ENCODE assay signal across 13 mouse cellular contexts in genomic region chr8:89632304-89632703, GRCm38 (mm10).
"Had no signal": no experiment of that assay in that cellular context is flagged by ENCODE, and none has a peak within 500 bp of the region (broad histone marks: within the 10 kb centered on the region; RNA-seq: fewer than 3 reads in every experiment).

No protein-coding gene starts in this region.

- DNase-seq: kidney, adult 2 months; kidney, postnatal 36 days; layer of hippocampus, adult 9-11 months; layer of hippocampus, postnatal 36 days; liver; liver, embryonic 13.5 days; liver, postnatal 0 days; lung, postnatal 36 days; thymus, adult 2 months; thymus, postnatal 25 days had no signal

- H3K27ac ChIP-seq: liver, embryonic 13.5 days; midbrain, embryonic 15.5 days; stomach, postnatal 0 days had no signal

- H3K9ac ChIP-seq: liver, embryonic 13.5 days; liver, postnatal 0 days; midbrain, embryonic 15.5 days had no signal

- H3K9me3 ChIP-seq: liver, embryonic 13.5 days; midbrain, embryonic 15.5 days had no signal

- H3K27me3 ChIP-seq: liver, embryonic 13.5 days; midbrain, embryonic 15.5 days had no signal

- ATAC-seq: liver, postnatal 0 days; midbrain, embryonic 15.5 days had no signal

- H3K4me3 ChIP-seq: liver, embryonic 13.5 days; midbrain, embryonic 15.5 days had no signal

- H3K4me2 ChIP-seq: liver, embryonic 13.5 days; midbrain, embryonic 11.5 days; midbrain, embryonic 15.5 days had no signal

- H3K4me1 ChIP-seq: liver, embryonic 13.5 days; midbrain, embryonic 15.5 days had no signal

- H3K36me3 ChIP-seq: liver, embryonic 13.5 days; midbrain, embryonic 15.5 days had no signal
